Mouse (Mus musculus): Measurements from ENCODE around the gene Gins1.

- TF ChIP-seq CTCF (IDR thresholded peaks at IDR 0.05; ENCODE audit: control insufficient read depth, insufficient read depth, insufficient replicate concordance, low read depth, low read length) (no peak), POLR2A (IDR thresholded peaks at IDR 0.05; ENCODE audit: control insufficient read depth, low read depth, low read length) (no peak)
Measured at GRCm38 (mm10) chr2:150900341-150900740, 4.9 kb upstream of the Gins1 start.

Measured in testis, adult 2 months (tissue).